15 mouse cellular contexts compared by ENCODE assay signal in genomic region chr6:72465361-72466157, GRCm38 (mm10). TPM values are rescaled to one million over a fixed set of nuclear protein-coding genes. Genes with fewer than 3 reads are reported as not detected.
DNase-seq lines count a peak whose midpoint lies in the region; ATAC-seq and TF ChIP-seq lines count a peak whose summit lies in the region.
"Had no signal": no experiment of that assay in that cellular context is flagged by ENCODE, and none has a peak within 500 bp of the region (broad histone marks: within the 10 kb centered on the region; RNA-seq: fewer than 3 reads in every experiment).

No protein-coding gene starts in this region.

- H3K79me2 ChIP-seq in heart, adult 2 months (replicated peaks; ENCODE audit: control insufficient read depth, insufficient read depth, low read length), result no peaks in the 10 kb centered on the region

- DNase-seq in heart, adult 2 months, result peak; percentile 41 to 46
- peak; percentile 65 for DNase-seq in kidney, postnatal 14 days
- DNase-seq in right cerebral cortex, postnatal 25 days, result no peak
- DNase-seq in cerebellum, adult 11-12 months, result no peak
- DNase-seq: retina, postnatal 1 day; thymus, postnatal 36 days had no signal

- no peak for ATAC-seq in heart, embryonic 12.5 days (ENCODE audit: insufficient number of reproducible peaks, low FRiP score)
- peak; percentile 76 for ATAC-seq in intestine, embryonic 16.5 days
- no peak for ATAC-seq in granulocyte monocyte progenitor cell, adult 5-6 weeks (replicated peaks; ENCODE audit: poor library complexity, severe bottlenecking)
- ATAC-seq: midbrain, embryonic 15.5 days had no signal

- no peak overlapping the region for H3K4me3 ChIP-seq in heart, adult 2 months
- H3K4me3 ChIP-seq in heart, embryonic 12.5 days, result no peak overlapping the region
- H3K4me3 ChIP-seq in brown adipose tissue, adult 24 weeks (ENCODE audit: insufficient read depth, low read depth, low read length), result no peak overlapping the region
- H3K4me3 ChIP-seq in intestine, embryonic 16.5 days (ENCODE audit: low read length), result no peak overlapping the region
- H3K4me3 ChIP-seq: heart, embryonic 15.5 days; midbrain, embryonic 15.5 days; neural tube, embryonic 13.5 days had no signal

- no peak for TF ChIP-seq EP300 in heart, adult 2 months (IDR thresholded peaks at IDR 0.05; ENCODE audit: insufficient read depth, low read depth, low read length)

- H3K9ac ChIP-seq in heart, adult 2 months (ENCODE audit: low read depth, low read length), result no peak overlapping the region
- no peak overlapping the region for H3K9ac ChIP-seq in heart, embryonic 12.5 days
- no peak overlapping the region for H3K9ac ChIP-seq in intestine, embryonic 16.5 days (ENCODE audit: low read depth, low read length)
- H3K9ac ChIP-seq: heart, embryonic 15.5 days; liver, embryonic 14.5 days; midbrain, embryonic 15.5 days; neural tube, embryonic 13.5 days had no signal

- intact Hi-C loops in heart, adult 2 months (cut with DNase I), result no loop called here

- H3K27ac ChIP-seq in heart, adult 2 months, result peak overlapping the region; percentile 55
- H3K27ac ChIP-seq in heart, embryonic 12.5 days (ENCODE audit: poor library complexity, severe bottlenecking), result no peak overlapping the region
- H3K27ac ChIP-seq in brown adipose tissue, adult 24 weeks (replicated peaks; ENCODE audit: low read depth, low read length), result peak overlapping the region; percentile 79
- peak overlapping the region; percentile 16; the same call in 1 of the 2 replicates for H3K27ac ChIP-seq in intestine, embryonic 16.5 days (ENCODE audit: low read length)
- H3K27ac ChIP-seq: heart, embryonic 15.5 days; liver, embryonic 14.5 days; midbrain, embryonic 15.5 days; neural tube, embryonic 13.5 days had no signal

- TF ChIP-seq CTCF in heart, adult 2 months (IDR thresholded peaks at IDR 0.05), result no peak

- no peak overlapping the region for H3K4me2 ChIP-seq in heart, embryonic 12.5 days
- 0 out of 2 replicates have a peak overlapping the region, but pooled peaks have one; percentile 17 for H3K4me2 ChIP-seq in intestine, embryonic 16.5 days (ENCODE audit: low read depth, low read length)
- H3K4me2 ChIP-seq: heart, embryonic 15.5 days; midbrain, embryonic 15.5 days; neural tube, embryonic 13.5 days had no signal

- H3K4me1 ChIP-seq in heart, adult 2 months (ENCODE audit: control insufficient read depth, insufficient read depth, low read length), result peaks cover 8% of the 10 kb centered on the region
- no peaks in the 10 kb centered on the region; the same call in 1 of the 2 replicates for H3K4me1 ChIP-seq in heart, embryonic 12.5 days (replicated peaks)
- peaks cover 5% of the 10 kb centered on the region for H3K4me1 ChIP-seq in brown adipose tissue, adult 24 weeks (ENCODE audit: control insufficient read depth, insufficient read depth, insufficient read length, low read length)
- H3K4me1 ChIP-seq in intestine, embryonic 16.5 days (ENCODE audit: control insufficient read depth, insufficient read depth, low read length), result peaks cover 18% of the 10 kb centered on the region
- H3K4me1 ChIP-seq: heart, embryonic 15.5 days; midbrain, embryonic 15.5 days had no signal

- 68% methylated on average over 8 of the region's 8 CpGs for WGBS in heart, adult 2 months
- WGBS in heart, embryonic 12.5 days, result 70% methylated on average over 8 of the region's 8 CpGs
- WGBS in intestine, embryonic 16.5 days, result 40% methylated on average over 8 of the region's 8 CpGs

- no peaks in the 10 kb centered on the region for H3K36me3 ChIP-seq in heart, adult 2 months (ENCODE audit: control insufficient read depth, insufficient read depth, low read length)
- H3K36me3 ChIP-seq in heart, embryonic 12.5 days, result no peaks in the 10 kb centered on the region
- no peaks in the 10 kb centered on the region for H3K36me3 ChIP-seq in intestine, embryonic 16.5 days (ENCODE audit: control insufficient read depth, insufficient read depth, low read length)
- H3K36me3 ChIP-seq: heart, embryonic 15.5 days; midbrain, embryonic 15.5 days; neural tube, embryonic 13.5 days had no signal

- H3K9me3 ChIP-seq in heart, embryonic 12.5 days (replicated peaks), result no peaks in the 10 kb centered on the region
- H3K9me3 ChIP-seq in intestine, embryonic 16.5 days (ENCODE audit: control insufficient read depth, low read length), result no peaks in the 10 kb centered on the region
- H3K9me3 ChIP-seq: heart, embryonic 15.5 days; midbrain, embryonic 15.5 days; neural tube, embryonic 13.5 days had no signal

- no peaks in the 10 kb centered on the region for H3K27me3 ChIP-seq in heart, adult 2 months (ENCODE audit: control insufficient read depth, insufficient read depth, low read length)
- no peaks in the 10 kb centered on the region for H3K27me3 ChIP-seq in heart, embryonic 12.5 days (replicated peaks)
- no peaks in the 10 kb centered on the region for H3K27me3 ChIP-seq in intestine, embryonic 16.5 days (replicated peaks; ENCODE audit: control insufficient read depth, insufficient read depth, low read length)
- H3K27me3 ChIP-seq: heart, embryonic 15.5 days; midbrain, embryonic 15.5 days; neural tube, embryonic 13.5 days had no signal

- TF ChIP-seq POLR2A in heart, adult 2 months (IDR thresholded peaks at IDR 0.05; ENCODE audit: insufficient read depth, low read depth, low read length), result no peak

RNA-seq across cellular contexts. Expression of gene Mat2a, which starts 26.2 kb away (rescaled TPM):
- 100 to 1,000 TPM; 129 to 151 TPM for total RNA-seq in heart, adult 2 months (2021)
- 93.0 and 162 TPM in 2 replicates for polyA plus RNA-seq in heart, adult 2 months (2012; rRNA removed)
- 313 and 317 TPM in 2 replicates for polyA plus RNA-seq in heart, embryonic 12.5 days (2016; fragmentation: Nextera tagmentation; extraction: Ambion mirVana)
- 103 and 104 TPM in 2 replicates for polyA plus RNA-seq in brown adipose tissue, adult 24 weeks (2012; ENCODE audit: insufficient read depth, insufficient read length, missing spikeins)
- polyA plus RNA-seq in intestine, embryonic 16.5 days (2015; fragmentation: Nextera tagmentation; extraction: Ambion mirVana), result 268 and 293 TPM in 2 replicates
- 387 and 444 TPM in 2 replicates for total RNA-seq in granulocyte monocyte progenitor cell, adult 5-6 weeks (2014; fragmentation: Nextera tagmentation)
- total RNA-seq in granulocyte monocyte progenitor cell, adult 5-6 weeks (2017), result 211 and 247 TPM in 2 replicates

RNA-seq across cellular contexts. Expression of gene Ggcx, which starts 51.5 kb away (rescaled TPM):
- total RNA-seq in heart, adult 2 months (2021), result 10 to 100 TPM; 30.4 to 32.5 TPM
- 19.3 and 26.1 TPM in 2 replicates for polyA plus RNA-seq in heart, adult 2 months (2012; rRNA removed)
- polyA plus RNA-seq in heart, embryonic 12.5 days (2016; fragmentation: Nextera tagmentation; extraction: Ambion mirVana), result 33.8 and 38.7 TPM in 2 replicates
- polyA plus RNA-seq in brown adipose tissue, adult 24 weeks (2012; ENCODE audit: insufficient read depth, insufficient read length, missing spikeins), result 17.3 and 19.4 TPM in 2 replicates
- polyA plus RNA-seq in intestine, embryonic 16.5 days (2015; fragmentation: Nextera tagmentation; extraction: Ambion mirVana), result 20.3 and 23.7 TPM in 2 replicates
- 7.9 and 8.8 TPM in 2 replicates for total RNA-seq in granulocyte monocyte progenitor cell, adult 5-6 weeks (2014; fragmentation: Nextera tagmentation)
- total RNA-seq in granulocyte monocyte progenitor cell, adult 5-6 weeks (2017), result 9.6 and 19.7 TPM in 2 replicates

RNA-seq across cellular contexts. Expression of gene Sh2d6, which starts 55.9 kb away (rescaled TPM):
- total RNA-seq in heart, adult 2 months (2021), result not detected
- 0.21 TPM in 1 of 2 replicates, not detected in the other for polyA plus RNA-seq in heart, adult 2 months (2012; rRNA removed)
- not detected in 2 replicates for polyA plus RNA-seq in heart, embryonic 12.5 days (2016; fragmentation: Nextera tagmentation; extraction: Ambion mirVana)
- not detected in 2 replicates for polyA plus RNA-seq in brown adipose tissue, adult 24 weeks (2012; ENCODE audit: insufficient read depth, insufficient read length, missing spikeins)
- polyA plus RNA-seq in intestine, embryonic 16.5 days (2015; fragmentation: Nextera tagmentation; extraction: Ambion mirVana), result 0.32 and 0.42 TPM in 2 replicates
- total RNA-seq in granulocyte monocyte progenitor cell, adult 5-6 weeks (2014; fragmentation: Nextera tagmentation), result not detected in 2 replicates
- total RNA-seq in granulocyte monocyte progenitor cell, adult 5-6 weeks (2017), result 0.26 and 0.62 TPM in 2 replicates
- total RNA-seq: common myeloid progenitor, adult 5-6 weeks had no signal
- polyA plus RNA-seq: heart, embryonic 15.5 days; liver, embryonic 14.5 days had no signal

Comparison
In these comparisons a context has a peak if more than half of its experiments do, and no peak if none do; other contexts are left out.
1. DNase-seq: peak in heart, adult 2 months (2 of 2) and kidney, postnatal 14 days (single experiment); none in right cerebral cortex, postnatal 25 days (single experiment) and cerebellum, adult 11-12 months (single experiment).